Mouse (Mus musculus) limb, embryonic 14.5 days (tissue): ENCODE data around the gene Ccdc148. TPM values are rescaled to one million over a fixed set of nuclear protein-coding genes. Genes with fewer than 3 reads are reported as not detected.

Source experiments
- ATAC-seq: fragments of 200-750 bp; cut with Nextera tagmentation; 2 replicates; pipeline ENCODE4 v1.8.0; 2017; ENCODE audit warnings: low read depth, moderate number of reproducible peaks, moderate TSS enrichment; ENCODE audit not compliant: low FRiP score
- DNase-seq: peaks from one replicate; pipeline ENCODE4 v3.0.0-alpha.2; 2015; ENCODE audit warnings: low spot score
- H3K27ac ChIP-seq: fragments of 300-500 bp; sonication (generic); replicated peaks from 2 replicates; pipeline ENCODE4 v1.5.1; 2014; ENCODE audit warnings: low read depth, mild to moderate bottlenecking, low read length, moderate library complexity, mixed read lengths
- H3K27me3 ChIP-seq: fragments of 300-500 bp; sonication (generic); 2 replicates; pipeline ENCODE4 v1.6.1; 2014; ENCODE audit warnings: low read length, mixed read lengths; ENCODE audit not compliant: control insufficient read depth, insufficient read depth
- H3K36me3 ChIP-seq: fragments of 300-500 bp; sonication (generic); 2 replicates; pipeline ENCODE4 v1.6.1; 2014; ENCODE audit warnings: mild to moderate bottlenecking, low read length, moderate library complexity, mixed read lengths; ENCODE audit not compliant: control insufficient read depth, insufficient read depth
- H3K4me1 ChIP-seq: fragments of 300-500 bp; sonication (generic); 2 replicates; pipeline ENCODE4 v1.6.1; 2014; ENCODE audit warnings: antibody characterized with exemption, low read length, mixed read lengths; ENCODE audit not compliant: control insufficient read depth, insufficient read depth
- H3K4me2 ChIP-seq: fragments of 300-500 bp; sonication (generic); replicated peaks from 2 replicates; pipeline ENCODE4 v1.6.1; 2014; ENCODE audit warnings: low read depth, mild to moderate bottlenecking, low read length, moderate library complexity; ENCODE audit not compliant: severe bottlenecking
- H3K4me3 ChIP-seq: fragments of 300-500 bp; sonication (generic); replicated peaks from 2 replicates; pipeline ENCODE4 v1.5.1; 2014; ENCODE audit warnings: low read length
- H3K9ac ChIP-seq: fragments of 300-500 bp; sonication (generic); 2 replicates; pipeline ENCODE4 v1.6.1; 2014; ENCODE audit warnings: mild to moderate bottlenecking, low read depth, low read length, moderate library complexity; ENCODE audit not compliant: severe bottlenecking
- H3K9me3 ChIP-seq: fragments of 300-500 bp; sonication (generic); 2 replicates; pipeline ENCODE4 v1.6.1; 2016; ENCODE audit warnings: low read length; ENCODE audit not compliant: control insufficient read depth
- POLR2A ChIP-seq: fragments of 200-500 bp; IDR thresholded peaks from 2 replicates; pipeline ENCODE4 v1.8.0; 2012; ENCODE audit warnings: inconsistent platforms, mild to moderate bottlenecking, moderate library complexity, borderline replicate concordance; ENCODE audit not compliant: insufficient read depth, insufficient read length; ENCODE audit errors: extremely low read depth
- WGBS: fragments of 180-500 bp; shearing (Covaris S2); extraction: QIAGEN DNeasy Blood & Tissue Kit; methylation state at CpG from one replicate; pipeline ENCODE4 v1.1.7; 2014; 5-methylcytosine and 5-hydroxymethylcytosine counted together
- polyA plus RNA-seq, 2 experiments: library from polyadenylated mRNA; depleted of rRNA in 1 of 2; stranded (reverse) in 1 of 2; unstranded in 1 of 2; fragments of >200 nt; fragmentation: Nextera tagmentation in 1 of 2; extraction: Ambion mirVana in 1 of 2; gene quantifications; 2 replicates each; pipeline versions ENCODE4 v1.2.1 to v1.2.3; 2012 to 2014

The Ccdc148 gene
- polyA plus RNA-seq, 2 experiments = 0.48 to 0.49 TPM

- Histone ChIP-seq H3K9ac (no peak overlapping the region), H3K4me2 (no peak overlapping the region), H3K27ac (no peak overlapping the region), H3K36me3 (no peaks in the 10 kb centered on the region), H3K9me3 (peaks cover 6% of the 10 kb centered on the region; the same call in 1 of the 2 replicates), H3K4me3 (no peak overlapping the region), H3K4me1 (no peaks in the 10 kb centered on the region), H3K27me3 (no peaks in the 10 kb centered on the region)
- 81% methylated on average over 2 of the region's 2 CpGs for WGBS
- ATAC-seq (no peak), DNase-seq (no peak)
- no peak for TF ChIP-seq POLR2A
Measured at GRCm38 (mm10) chr2:58956770-58957300, 203.6 kb downstream of the Ccdc148 start.

GRCm38 (mm10) chr2:58956351-58956750 lies 204.1 kb downstream of the Ccdc148 start:
- WGBS = 89% methylated on average over 2 of the region's 2 CpGs
- H3K9me3 ChIP-seq = peaks cover 6% of the 10 kb centered on the region; the same call in 1 of the 2 replicates
- no peaks in the 10 kb centered on the region for H3K27me3 ChIP-seq
- no peak overlapping the region for H3K27ac ChIP-seq
- TF ChIP-seq POLR2A = no peak
- H3K36me3 ChIP-seq = no peaks in the 10 kb centered on the region
- no peak for ATAC-seq
- H3K4me1 ChIP-seq = no peaks in the 10 kb centered on the region
- no peak overlapping the region for H3K4me3 ChIP-seq
- no peak overlapping the region for H3K9ac ChIP-seq
- H3K4me2 ChIP-seq = no peak overlapping the region
- DNase-seq = no peak

DNA sequence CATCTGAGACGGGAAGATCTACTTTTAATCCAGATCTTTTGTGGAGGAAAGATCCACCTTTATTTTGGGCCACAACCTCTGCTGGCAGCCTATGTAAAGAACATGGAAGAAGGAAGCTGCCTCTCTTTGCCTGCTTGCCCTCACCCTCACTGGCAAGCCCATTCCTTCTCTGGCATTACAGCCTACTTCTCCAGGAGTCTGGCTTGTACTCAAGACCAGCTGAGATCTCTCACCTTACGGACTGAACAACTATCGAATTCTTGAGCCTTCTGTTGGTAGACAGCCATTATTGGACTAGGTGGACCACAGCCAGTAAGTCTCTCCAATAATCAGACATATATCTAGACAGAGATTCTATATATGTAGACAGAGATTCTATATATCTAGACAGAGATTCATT lies 208.4 kb downstream of the Ccdc148 start:
- no peak overlapping the region for H3K27ac ChIP-seq
- H3K9ac ChIP-seq = no peak overlapping the region
- WGBS = 81% methylated on average over 3 of the region's 3 CpGs

DNA sequence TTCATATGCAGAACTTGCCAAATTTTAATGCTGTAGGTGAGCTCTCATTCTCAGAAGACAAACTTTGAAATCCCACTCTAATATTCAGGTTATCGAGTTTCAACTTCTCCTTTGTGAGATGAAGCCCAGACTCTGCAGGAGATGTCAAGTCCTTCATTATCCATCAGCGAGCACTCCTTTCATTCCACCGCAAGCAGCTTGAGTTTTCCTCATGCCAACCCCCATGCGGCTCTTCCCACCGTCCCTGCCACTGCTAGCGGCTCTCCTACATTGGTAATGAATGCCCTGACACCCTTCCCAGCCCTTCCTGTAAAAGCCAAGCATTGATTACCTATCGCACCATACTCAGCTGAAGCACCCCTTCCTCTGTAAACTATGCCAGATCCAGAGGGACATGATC lies 211.7 kb downstream of the Ccdc148 start:
- no peak for TF ChIP-seq POLR2A
- Histone ChIP-seq H3K27me3 (no peaks in the 10 kb centered on the region), H3K9ac (no peak overlapping the region), H3K4me1 (no peaks in the 10 kb centered on the region), H3K27ac (no peak overlapping the region), H3K4me3 (no peak overlapping the region), H3K4me2 (no peak overlapping the region), H3K36me3 (no peaks in the 10 kb centered on the region), H3K9me3 (no peaks in the 10 kb centered on the region)
- no peak for DNase-seq
- no peak for ATAC-seq
- WGBS = 78% methylated on average over 7 of the region's 7 CpGs

More for the DNA sequence above, 208.4 kb downstream of the Ccdc148 start:
- no peak for TF ChIP-seq POLR2A
- Histone ChIP-seq H3K27me3 (no peaks in the 10 kb centered on the region), H3K4me1 (no peaks in the 10 kb centered on the region), H3K4me3 (no peak overlapping the region), H3K9me3 (peaks cover 6% of the 10 kb centered on the region; the same call in 1 of the 2 replicates), H3K36me3 (no peaks in the 10 kb centered on the region), H3K4me2 (no peak overlapping the region)
- no peak for DNase-seq
- ATAC-seq = no peak

DNA sequence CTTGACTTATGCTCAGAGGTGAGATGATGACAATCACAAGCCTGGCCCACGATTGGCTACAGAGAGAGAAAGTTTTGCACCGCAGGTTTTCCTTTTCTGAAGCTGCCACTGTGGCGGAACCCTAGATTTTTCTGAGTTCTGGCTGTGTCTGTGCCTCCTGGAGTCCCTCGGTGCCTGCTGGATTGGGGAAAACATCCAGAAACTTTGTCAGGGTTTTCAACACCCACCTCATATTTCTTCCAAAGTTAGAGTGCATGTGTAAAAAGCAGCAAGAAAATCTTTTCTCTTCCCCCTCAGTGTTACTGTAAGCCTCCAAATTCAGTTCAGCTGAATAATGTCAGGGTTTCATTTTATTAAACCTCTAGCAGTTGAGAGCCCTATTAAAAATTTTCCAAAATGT lies 219.1 kb downstream of the Ccdc148 start:
- ATAC-seq (no peak), DNase-seq (no peak)
- 81% methylated on average over 4 of the region's 4 CpGs for WGBS
- no peaks in the 10 kb centered on the region for H3K9me3 ChIP-seq
- no peak overlapping the region for H3K4me2 ChIP-seq
- H3K36me3 ChIP-seq = no peaks in the 10 kb centered on the region
- no peaks in the 10 kb centered on the region for H3K4me1 ChIP-seq
- H3K27me3 ChIP-seq = no peaks in the 10 kb centered on the region
- H3K27ac ChIP-seq = no peak overlapping the region; the same call in 1 of the 2 replicates
- no peak for TF ChIP-seq POLR2A
- no peak overlapping the region for H3K4me3 ChIP-seq
- no peak overlapping the region for H3K9ac ChIP-seq
